Mouse (Mus musculus) CD4-positive, CD25-positive, alpha-beta regulatory T cell, adult 4 months (primary cell): ENCODE data around the gene Mrm1. TPM values are rescaled to one million over a fixed set of nuclear protein-coding genes. Genes with fewer than 3 reads are reported as not detected.

Experiments
- ATAC-seq: one replicate; pipeline ENCODE4 v1.8.0; 2017
- polyA plus RNA-seq, 2 experiments: library from polyadenylated mRNA; unstranded; fragments of 100-300 nt; shearing (Covaris generic); gene quantifications; one replicate each; pipeline ENCODE4 v1.2.1; 2017

Mrm1 gene
- polyA plus RNA-seq, 2 experiments from 2014 or later: 6.8 to 12.1 TPM

DNA sequence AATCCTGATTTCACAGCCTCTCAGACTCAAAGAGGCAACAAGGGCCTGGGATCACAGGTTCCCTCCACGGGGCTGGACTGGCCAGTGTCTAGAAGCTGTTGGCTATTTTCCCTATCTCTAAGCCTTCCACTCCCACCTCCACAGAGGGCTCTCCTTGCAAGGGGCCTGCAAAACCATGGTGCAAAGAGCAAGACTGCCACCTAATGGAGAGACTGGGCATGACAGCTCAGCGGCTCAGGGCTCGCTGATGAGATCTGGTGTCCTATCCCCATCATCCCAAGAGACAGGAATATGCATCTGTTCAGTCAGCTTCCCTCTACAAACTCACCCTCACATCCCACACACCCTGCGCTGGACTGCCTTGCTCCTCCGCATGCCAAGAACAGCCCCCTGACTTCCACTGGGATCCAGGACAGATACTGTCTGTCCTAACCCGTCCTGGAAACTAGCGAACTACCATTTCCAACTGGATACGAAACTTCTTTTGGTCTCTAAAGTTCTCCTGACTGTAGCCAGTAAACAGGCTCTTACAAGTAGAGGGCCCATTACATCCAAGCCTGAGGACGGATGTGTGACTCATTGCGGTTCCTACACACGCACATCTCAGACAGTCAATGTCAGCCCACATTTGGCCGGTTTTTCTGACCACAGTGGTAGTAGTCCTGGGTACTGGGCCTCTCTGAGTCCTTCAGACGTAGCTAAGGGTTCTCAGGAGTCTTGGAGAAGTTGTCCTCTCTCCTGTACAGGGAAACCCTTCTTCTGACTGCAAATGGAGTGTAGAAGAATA lies 5.4 kb downstream of the Mrm1 start:
- ATAC-seq: no peak

DNA sequence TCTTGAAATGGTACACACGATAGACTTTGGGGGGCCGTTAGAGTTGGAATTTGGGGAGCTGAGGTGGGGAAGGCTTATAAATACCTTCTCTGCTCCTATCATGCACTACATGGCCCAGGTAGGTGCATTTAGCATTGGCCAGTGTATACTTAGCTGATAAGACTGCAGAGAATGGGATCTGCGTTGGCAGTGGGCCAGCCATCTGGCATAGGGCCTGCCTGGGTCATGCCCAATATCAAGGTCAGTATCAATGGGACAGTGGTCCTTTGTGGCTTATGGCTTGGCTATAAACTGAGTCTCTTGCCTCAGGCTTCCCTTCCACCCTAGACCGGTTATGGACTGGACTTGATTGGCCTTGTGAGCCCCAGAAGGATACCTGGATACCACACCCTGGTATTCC lies 14.9 kb downstream of the Mrm1 start:
- no peak for ATAC-seq

DNA sequence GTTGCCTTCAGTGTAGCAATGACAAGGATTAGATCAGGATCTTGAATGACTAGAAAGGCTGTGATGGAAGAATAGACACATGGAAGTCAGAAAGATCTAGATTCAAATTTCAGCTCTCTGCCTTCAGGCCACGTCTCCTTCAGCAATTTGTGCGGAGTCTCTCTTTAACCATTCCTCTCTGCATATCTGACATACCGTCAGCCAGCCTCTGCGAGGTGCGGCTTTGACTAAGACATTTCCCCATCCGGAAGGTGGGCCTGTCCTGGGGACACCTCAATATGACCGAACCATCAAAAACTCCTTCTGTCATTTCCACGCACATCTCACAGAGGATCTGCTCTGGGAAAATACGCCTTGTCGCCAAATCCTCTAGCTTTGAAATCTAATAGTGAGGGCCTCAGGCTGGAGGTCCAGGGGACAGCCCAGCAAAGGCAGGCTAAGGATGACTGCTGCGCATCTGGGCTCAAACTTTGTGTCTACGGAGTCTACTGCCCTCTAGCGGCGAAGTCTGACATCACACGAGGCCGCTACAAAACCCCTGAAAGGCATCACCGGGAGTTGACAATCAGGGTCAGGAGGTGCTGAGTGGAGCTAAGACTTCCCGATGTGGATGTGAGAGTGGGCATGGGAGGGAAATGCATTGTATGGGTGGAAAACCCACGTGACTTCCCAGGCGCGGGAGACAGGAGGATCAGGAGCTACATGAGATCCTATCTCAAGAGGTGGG lies 21.5 kb downstream of the Mrm1 start:
- peak; percentile 43 for ATAC-seq

DNA sequence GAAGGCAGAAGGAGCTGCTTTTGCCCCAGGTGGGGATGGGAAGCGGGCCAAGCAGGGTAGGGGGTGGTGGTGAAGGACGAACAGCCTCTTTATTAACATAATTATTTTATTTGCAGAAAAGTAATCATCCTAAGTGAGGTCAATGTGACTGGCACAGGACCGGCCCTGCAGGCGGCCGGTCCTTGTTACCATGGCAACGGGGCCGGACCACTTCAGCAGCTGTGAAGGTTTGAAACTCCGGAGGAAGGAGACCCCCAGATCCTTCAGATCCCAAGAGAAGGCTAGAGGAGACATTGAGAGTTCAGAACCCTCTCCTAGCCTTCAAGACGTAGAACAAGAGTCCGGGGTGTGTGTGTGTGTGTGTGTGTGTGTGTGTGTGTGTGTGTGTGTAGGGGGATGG lies 22.3 kb downstream of the Mrm1 start:
- no peak for ATAC-seq

DNA sequence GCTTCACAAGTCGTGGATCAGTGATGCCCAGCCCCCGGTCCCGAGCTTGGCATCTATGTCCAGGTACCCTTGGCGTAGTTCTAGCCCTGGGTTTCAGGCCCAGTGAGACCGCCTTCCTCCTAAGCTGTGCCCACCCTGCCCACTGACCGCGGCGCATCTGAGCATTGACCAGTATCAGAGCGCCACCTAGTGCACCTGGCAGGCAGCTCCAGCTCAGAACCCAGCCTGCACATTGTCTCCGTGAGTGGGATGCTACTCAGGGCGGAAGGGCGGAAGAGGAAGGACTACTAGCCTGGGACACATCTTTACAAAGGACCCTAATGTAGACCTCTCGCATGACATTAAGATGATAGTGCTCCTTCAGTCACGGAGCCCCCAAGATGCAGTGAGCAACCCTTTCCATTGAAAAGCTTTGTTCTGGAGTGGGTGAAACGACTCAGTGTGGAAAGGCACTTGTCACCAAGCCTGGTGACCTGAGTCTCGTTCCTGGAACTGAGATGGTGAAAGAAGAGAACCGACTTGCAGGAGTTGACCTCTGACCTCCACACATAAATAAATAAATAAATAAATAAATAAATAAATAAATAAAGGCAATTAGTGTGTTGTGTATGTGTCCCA lies 24.7 kb downstream of the Mrm1 start:
- no peak for ATAC-seq

DNA sequence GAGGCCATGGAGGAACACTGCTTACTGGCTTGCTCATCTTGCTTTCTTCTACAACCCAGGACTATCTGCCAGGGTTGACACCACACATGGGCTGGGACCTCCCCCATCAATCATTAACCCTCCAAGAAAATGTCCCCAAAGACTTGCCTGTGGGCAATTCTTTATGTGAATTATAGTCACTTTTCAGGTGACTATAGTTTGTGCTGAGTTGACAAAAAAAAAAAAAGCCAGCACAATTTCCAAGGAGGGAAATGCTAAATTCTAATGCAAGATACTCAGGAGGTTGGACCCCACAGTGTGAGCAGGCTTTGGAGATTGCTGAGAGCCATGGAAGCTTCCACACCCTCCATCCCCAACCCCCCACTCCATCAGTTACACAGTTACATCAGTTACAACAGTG lies 25.8 kb downstream of the Mrm1 start:
- ATAC-seq: no peak

DNA sequence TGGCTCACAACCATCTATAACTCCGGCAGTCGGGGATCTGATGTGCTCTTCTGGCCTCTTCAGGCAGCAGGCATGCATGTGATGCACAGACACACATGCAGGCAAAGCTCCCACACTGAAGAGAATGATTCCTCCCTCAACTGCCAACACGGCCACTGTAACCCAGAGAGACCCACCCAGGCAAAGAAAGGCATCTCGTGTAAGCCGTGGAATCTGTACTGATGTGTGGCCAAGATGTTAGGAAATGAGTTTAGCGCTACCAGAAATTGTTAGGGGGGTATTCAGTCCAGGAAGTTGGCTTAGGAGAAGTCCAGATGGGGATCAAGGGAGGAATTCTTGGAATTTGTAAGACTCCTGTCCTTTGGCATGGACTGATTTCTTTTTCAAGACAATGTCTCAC lies 28.9 kb downstream of the Mrm1 start:
- ATAC-seq: no peak

DNA sequence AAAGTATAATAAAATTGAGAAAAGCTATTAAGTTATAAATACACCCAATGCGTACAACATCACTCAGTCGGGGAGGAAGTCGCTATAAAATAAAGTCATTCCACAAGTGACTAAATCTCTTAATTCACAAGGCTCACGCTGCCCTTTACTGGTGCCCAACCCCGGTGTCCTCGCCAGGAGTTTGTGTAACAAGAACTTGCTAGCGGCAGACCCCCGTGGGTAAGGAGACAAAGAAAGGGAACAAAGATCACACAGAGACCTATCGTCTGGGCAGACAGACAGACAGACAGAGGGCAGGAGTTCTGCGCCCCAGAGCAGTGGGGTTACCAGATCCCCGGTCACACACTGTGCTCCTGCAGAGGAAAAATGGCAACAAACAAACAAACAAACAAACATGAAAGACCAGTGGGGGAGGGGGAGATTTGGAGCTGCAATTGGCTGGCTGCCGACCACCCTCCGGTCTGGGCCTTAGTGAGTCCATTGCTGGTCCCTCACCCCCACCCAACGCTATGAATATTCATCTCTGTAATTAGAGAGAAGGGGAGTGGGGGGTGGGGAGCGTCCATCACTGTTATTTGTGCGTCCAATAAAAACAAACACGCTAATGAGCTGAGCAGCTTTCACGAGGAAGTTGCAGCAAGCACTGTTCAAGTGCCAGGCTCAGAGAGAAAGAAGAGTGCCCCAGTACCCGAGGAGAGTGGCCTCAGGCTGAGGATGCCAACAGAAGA lies 39.0 kb downstream of the Mrm1 start:
- ATAC-seq: no peak

DNA sequence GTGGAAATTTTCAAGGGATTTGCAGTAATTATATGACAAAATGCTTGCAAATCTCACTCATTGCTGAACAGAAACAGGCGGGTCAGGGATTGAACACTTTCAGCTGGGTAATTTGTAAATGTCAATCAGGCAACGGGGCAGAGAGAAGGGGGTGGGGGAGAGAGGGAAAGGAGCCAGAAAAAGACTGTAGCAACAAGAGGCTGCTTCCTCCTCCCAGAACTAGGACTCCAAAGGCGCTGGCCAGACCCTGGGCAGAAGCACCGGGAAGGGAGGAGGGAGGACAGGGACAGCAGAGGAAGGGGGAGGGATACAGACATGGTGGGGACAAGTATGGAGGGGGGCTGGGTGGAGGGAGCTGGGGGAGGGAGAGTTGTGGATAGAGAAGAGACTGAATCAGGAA lies 43.8 kb downstream of the Mrm1 start:
- no peak for ATAC-seq

DNA sequence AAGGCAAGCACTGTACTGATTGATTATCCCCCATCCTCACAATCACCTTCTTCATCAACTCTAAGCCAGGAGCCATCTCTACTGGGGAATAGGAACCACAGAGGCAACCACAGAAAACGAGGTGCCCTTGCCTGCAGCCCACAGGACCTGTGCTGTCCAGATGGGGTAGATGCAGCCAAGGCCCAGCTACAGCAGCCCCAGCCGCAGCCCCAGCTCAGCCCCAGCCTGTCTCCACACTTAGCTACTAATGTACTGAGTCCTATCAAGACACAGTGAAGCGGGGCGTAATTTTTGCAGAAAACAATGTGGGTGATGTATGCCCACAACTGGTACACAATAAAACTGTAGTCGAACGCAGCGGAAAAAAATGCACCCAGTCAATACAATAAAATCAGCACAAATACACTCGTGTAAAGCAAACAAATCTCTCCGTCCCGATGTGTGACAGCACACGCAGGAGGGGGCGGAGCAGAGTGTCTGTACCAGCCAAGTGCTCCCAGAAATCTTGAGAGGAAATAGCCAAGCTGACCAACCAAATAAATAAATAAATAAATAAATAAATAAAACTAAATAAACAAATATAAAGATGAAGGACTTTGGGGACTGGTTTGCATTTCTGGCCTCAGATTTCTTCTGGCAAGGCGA lies 44.3 kb downstream of the Mrm1 start:
- no peak for ATAC-seq

DNA sequence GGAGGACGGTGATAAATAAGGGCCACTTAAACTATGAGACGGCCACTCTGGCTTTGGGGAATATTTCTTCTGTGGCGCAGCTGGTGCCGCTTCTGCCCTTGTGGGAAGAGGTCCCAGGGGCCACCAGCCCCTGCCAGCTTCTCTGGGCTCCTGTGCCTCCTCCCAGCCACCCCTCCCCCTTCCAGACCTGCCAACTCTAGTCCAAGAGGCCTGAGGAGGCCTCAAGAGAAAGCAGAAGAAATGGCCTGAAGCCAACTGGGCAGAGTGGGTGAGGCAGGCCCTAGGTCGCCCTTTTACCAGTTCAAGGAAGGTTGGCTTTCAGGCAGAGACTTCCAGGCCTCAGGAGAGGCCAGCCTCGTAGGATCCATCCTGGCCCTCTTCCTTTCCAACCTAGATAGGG lies 51.4 kb downstream of the Mrm1 start:
- ATAC-seq: no peak

DNA sequence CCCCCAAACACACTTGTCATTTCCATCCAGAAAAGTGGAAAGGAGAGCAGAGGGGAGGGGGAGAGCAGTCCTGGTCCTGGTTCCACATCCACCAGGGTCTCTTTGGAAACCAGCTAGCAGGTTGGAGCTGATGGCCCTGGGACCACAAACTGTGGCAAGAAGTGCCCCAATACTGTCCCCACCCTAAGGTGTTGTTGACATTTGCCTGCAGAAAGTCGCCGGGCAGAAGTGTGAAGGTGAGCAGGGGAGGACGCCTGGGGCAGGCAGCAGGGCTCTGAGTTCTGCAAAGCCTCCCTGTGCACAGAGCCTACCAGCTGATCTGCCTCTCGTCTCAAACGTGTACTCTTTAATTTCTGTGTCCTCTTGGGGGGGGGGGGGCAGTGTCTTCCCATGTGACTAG lies 54.2 kb downstream of the Mrm1 start:
- ATAC-seq: no peak

DNA sequence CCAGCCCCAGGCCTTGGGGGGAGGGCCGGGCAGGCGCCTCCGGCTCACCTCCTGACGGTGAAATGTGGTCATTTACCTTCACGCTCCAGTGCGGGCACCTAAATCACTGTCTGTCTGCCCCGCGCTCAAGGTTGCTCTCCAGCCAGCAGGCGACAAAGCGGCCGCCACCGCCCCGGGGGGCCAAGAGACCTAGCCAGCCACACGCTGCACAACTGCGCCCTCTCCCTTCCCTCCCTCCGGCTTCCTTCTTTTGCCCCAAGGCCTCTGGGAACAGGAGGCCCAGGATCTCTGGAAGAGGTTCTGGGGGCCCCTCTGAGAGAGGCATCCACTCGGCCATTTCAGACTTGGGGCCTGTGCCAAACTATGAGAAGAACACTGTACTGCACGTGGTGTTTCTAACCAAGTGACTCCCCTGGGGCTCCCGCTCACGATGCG lies 54.8 kb downstream of the Mrm1 start:
- ATAC-seq: no peak

DNA sequence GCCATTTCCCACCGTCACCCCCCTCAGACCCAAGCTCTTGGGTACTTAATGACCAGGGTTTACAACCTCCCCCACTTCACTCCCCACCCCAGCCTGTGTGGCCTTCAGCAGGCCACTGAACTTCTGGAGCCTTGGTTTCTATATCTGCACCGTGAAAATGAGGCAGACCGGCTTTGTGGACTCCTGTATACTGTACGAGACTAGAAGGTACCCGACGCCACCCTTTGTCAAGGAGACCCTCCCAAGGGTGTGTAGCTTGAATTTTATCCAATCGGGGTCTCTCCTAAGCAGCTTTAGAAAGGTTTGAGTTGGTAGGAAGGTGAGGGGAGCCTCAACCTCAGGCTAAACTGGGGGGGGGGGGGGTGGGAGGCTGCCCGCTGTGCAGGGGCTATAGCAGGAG lies 55.2 kb downstream of the Mrm1 start:
- ATAC-seq: no peak

Other genes with a start within 250 kb of the Mrm1 start
- 10 to 100 TPM in 1 of 2 experiments, 1 to 10 TPM in 1; 8.3 to 10.9 TPM for gene Dhrs11, start 9.5 kb upstream of the Mrm1 start, polyA plus RNA-seq
- gene Ggnbp2, start 51.3 kb upstream of the Mrm1 start, polyA plus RNA-seq: 100 to 1,000 TPM in 1 of 2 experiments, 10 to 100 TPM in 1; 85.3 to 138 TPM
- 1 to 10 TPM; 2.8 to 2.9 TPM for gene Myo19, start 60.6 kb upstream of the Mrm1 start, polyA plus RNA-seq
- 1 to 10 TPM; 1.6 to 2.5 TPM for gene Pigw, start 60.8 kb upstream of the Mrm1 start, polyA plus RNA-seq
- 10 to 100 TPM; 29.9 to 38.1 TPM for gene Znhit3, start 96.9 kb upstream of the Mrm1 start, polyA plus RNA-seq
- not detected for gene Car4, start 138.3 kb upstream of the Mrm1 start, polyA plus RNA-seq